Mouse (Mus musculus) hindbrain, embryonic 16.5 days (tissue): Measurements from ENCODE around the gene Itpr2. TPM values are rescaled to one million over a fixed set of nuclear protein-coding genes. Genes with fewer than 3 reads are reported as not detected.

Source experiments
- ATAC-seq: fragments of 200-750 bp; cut with Nextera tagmentation; 2 replicates; pipeline ENCODE4 v1.8.0; 2017; ENCODE audit warnings: moderate TSS enrichment, moderate library complexity
- H3K27ac ChIP-seq: fragments of 300-500 bp; sonication (generic); 2 replicates; pipeline ENCODE4 v1.5.1; 2014; ENCODE audit warnings: low read depth, mild to moderate bottlenecking, control low read depth, low read length, moderate library complexity
- H3K27me3 ChIP-seq: fragments of 300-500 bp; sonication (generic); replicated peaks from 2 replicates; pipeline ENCODE4 v1.6.1; 2014; ENCODE audit warnings: low read length; ENCODE audit not compliant: control insufficient read depth, insufficient read depth
- H3K36me3 ChIP-seq: fragments of 300-500 bp; sonication (generic); 2 replicates; pipeline ENCODE4 v1.6.1; 2014; ENCODE audit warnings: mild to moderate bottlenecking, low read length, moderate library complexity, mixed read lengths; ENCODE audit not compliant: control insufficient read depth, insufficient read depth
- H3K4me1 ChIP-seq: fragments of 300-500 bp; sonication (generic); 2 replicates; pipeline ENCODE4 v1.6.1; 2014; ENCODE audit warnings: low read depth, low read length; ENCODE audit not compliant: control insufficient read depth, insufficient read depth
- H3K4me2 ChIP-seq: fragments of 300-500 bp; sonication (generic); 2 replicates; pipeline ENCODE4 v1.6.1; 2014; ENCODE audit warnings: mild to moderate bottlenecking, low read length, control low read depth, moderate library complexity
- H3K4me3 ChIP-seq: fragments of 300-500 bp; sonication (generic); 2 replicates; pipeline ENCODE4 v1.5.1; 2014; ENCODE audit warnings: mild to moderate bottlenecking, low read length, control low read depth, moderate library complexity
- H3K9ac ChIP-seq: fragments of 300-500 bp; sonication (generic); 2 replicates; pipeline ENCODE4 v1.6.1; 2014; ENCODE audit warnings: low read depth, mild to moderate bottlenecking, control low read depth, low read length, moderate library complexity
- H3K9me3 ChIP-seq: fragments of 300-500 bp; sonication (generic); 2 replicates; pipeline ENCODE4 v1.6.1; 2014; ENCODE audit warnings: mild to moderate bottlenecking, low read length, moderate library complexity; ENCODE audit not compliant: control insufficient read depth
- WGBS: fragments of 180-500 bp; shearing (Covaris S2); extraction: QIAGEN DNeasy Blood & Tissue Kit; methylation state at CpG from one replicate; pipeline ENCODE4 v1.1.7; 2014; 5-methylcytosine and 5-hydroxymethylcytosine counted together
- polyA plus RNA-seq: library from polyadenylated mRNA; unstranded; fragments of >200 nt; fragmentation: Nextera tagmentation; extraction: Ambion mirVana; gene quantifications from 2 replicates; pipeline ENCODE4 v1.2.1, GENCODE M21; 2015

Gene Itpr2
- polyA plus RNA-seq, 1 experiment from 2014 or later, result 9.1 TPM

- 81% methylated on average over 8 of the region's 8 CpGs for WGBS
- Histone ChIP-seq H3K4me3 (no peak overlapping the region), H3K27ac (no peak overlapping the region), H3K4me1 (no peaks in the 10 kb centered on the region), H3K36me3 (no peaks in the 10 kb centered on the region), H3K4me2 (no peak overlapping the region), H3K27me3 (no peaks in the 10 kb centered on the region), H3K9ac (no peak overlapping the region), H3K9me3 (no peaks in the 10 kb centered on the region)
- ATAC-seq, result no peak
Observed at GRCm38 (mm10) chr6:146379263-146379662, 122.8 kb downstream of the Itpr2 start.

DNA sequence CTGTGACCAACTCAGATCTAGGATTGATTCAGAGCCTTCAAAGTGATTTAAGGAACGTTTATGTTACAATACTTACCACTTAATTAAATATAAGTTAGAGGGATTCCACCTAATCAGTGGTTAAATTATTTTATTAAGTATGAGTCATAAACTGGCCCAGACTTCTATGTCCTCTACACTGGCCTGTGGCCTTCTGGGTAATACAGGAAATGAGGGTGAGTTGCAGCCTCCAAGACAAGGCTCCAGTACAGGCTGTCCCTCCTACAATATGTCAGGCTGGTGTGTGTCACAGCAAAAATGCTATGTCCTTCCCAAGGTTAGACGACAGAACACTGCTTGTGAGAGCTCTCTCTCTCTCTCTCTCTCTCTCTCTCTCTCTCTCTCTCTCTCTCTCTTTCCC lies 130.5 kb downstream of the Itpr2 start:
- 66% methylated on average over 2 of the region's 2 CpGs for WGBS
- no peak for ATAC-seq
- Histone ChIP-seq H3K4me2 (no peak overlapping the region), H3K4me3 (no peak overlapping the region), H3K36me3 (no peaks in the 10 kb centered on the region), H3K27me3 (no peaks in the 10 kb centered on the region), H3K9me3 (no peaks in the 10 kb centered on the region), H3K27ac (no peak overlapping the region), H3K9ac (no peak overlapping the region), H3K4me1 (no peaks in the 10 kb centered on the region)

DNA sequence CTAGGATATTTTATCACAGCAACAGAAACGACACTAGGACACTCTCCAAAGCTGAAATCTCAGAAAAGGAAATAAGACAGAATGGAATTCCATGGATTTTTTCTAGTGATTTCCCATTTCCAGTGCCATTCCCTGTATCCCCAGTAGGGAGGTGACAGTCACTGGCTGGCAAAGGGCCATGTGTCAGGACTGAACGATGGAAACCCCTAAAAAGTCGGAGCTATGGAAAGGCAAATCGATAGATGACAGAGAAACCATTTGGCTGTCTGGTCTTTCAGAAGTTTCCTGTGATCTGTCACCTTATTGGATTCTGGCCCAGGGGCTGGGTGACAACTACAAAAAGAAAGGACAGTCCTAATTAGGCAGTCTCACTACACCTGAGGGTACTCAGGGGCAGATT lies 135.8 kb downstream of the Itpr2 start:
- Histone ChIP-seq H3K4me1 (no peaks in the 10 kb centered on the region), H3K4me2 (no peak overlapping the region), H3K9ac (no peak overlapping the region), H3K27ac (no peak overlapping the region), H3K9me3 (no peaks in the 10 kb centered on the region), H3K27me3 (no peaks in the 10 kb centered on the region), H3K36me3 (no peaks in the 10 kb centered on the region), H3K4me3 (no peak overlapping the region)
- ATAC-seq, result no peak
- 88% methylated on average over 4 of the region's 4 CpGs for WGBS

DNA sequence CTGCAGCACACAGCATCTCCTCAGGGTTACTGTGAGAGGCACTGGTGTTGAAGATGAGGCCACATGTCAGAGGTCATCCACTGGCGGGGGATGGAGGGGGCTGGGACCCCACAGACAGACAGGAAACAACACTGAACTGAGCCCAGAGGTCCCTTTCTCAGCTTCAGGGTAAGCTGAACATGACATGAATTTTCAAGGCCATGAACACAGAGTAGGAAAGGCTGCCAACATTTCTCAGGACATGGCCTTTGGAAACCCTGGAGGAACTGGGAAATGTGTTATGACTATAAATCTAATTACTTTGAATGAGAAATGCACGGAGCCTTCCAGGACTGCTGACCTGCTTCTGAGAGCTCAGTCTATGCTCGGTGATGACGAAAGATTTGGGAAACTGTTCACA lies 144.1 kb downstream of the Itpr2 start:
- H3K9me3 ChIP-seq, result no peaks in the 10 kb centered on the region
- H3K4me1 ChIP-seq, result no peaks in the 10 kb centered on the region
- peak; percentile 80; the same call in 1 of the 2 replicates for ATAC-seq
- no peak overlapping the region for H3K9ac ChIP-seq
- H3K27ac ChIP-seq, result no peak overlapping the region
- no peak overlapping the region for H3K4me2 ChIP-seq
- H3K27me3 ChIP-seq, result no peaks in the 10 kb centered on the region
- WGBS, result 51% methylated on average over 4 of the region's 4 CpGs
- no peak overlapping the region for H3K4me3 ChIP-seq
- H3K36me3 ChIP-seq, result no peaks in the 10 kb centered on the region

DNA sequence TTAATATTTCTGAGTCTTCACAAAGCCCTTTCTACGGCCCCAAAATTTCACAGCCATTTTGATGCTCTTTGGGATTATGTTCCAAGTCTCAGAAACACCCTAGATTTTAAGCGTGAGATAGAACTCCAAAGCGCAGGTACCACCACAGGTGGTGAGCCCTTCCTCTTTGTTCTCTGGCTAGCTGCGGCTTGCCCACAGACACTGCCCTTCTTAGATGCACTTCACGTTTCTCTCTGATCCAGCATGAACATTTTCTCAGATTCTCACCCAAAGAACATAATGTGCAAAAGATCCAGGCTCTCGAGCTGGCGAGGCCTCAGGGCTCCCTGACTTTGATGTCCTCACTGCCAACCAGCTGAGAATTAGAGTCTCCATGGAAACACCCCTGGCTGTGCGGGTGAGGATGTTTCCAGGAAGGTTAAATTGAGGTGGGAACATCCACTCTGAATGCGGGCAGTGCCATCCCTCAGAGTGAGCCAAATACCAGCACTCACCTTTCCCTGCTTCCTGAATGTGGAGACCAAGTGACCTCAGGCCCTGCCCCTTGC lies 149.7 kb downstream of the Itpr2 start:
- no peak for ATAC-seq
- H3K4me1 ChIP-seq, result no peaks in the 10 kb centered on the region; the same call in 1 of the 2 replicates
- no peak overlapping the region for H3K9ac ChIP-seq
- H3K27me3 ChIP-seq, result no peaks in the 10 kb centered on the region
- H3K4me3 ChIP-seq, result no peak overlapping the region
- WGBS, result 58% methylated on average over 9 of the region's 9 CpGs
- no peaks in the 10 kb centered on the region for H3K36me3 ChIP-seq
- H3K4me2 ChIP-seq, result no peak overlapping the region
- no peak overlapping the region for H3K27ac ChIP-seq
- H3K9me3 ChIP-seq, result no peaks in the 10 kb centered on the region

GRCm38 (mm10) chr6:146351816-146352215 lies 150.2 kb downstream of the Itpr2 start:
- 0 out of 2 replicates have a peak, but pooled peaks have one; percentile 27 for ATAC-seq
- Histone ChIP-seq H3K4me2 (no peak overlapping the region), H3K36me3 (no peaks in the 10 kb centered on the region), H3K4me1 (no peaks in the 10 kb centered on the region; the same call in 1 of the 2 replicates), H3K4me3 (no peak overlapping the region), H3K27ac (no peak overlapping the region), H3K27me3 (no peaks in the 10 kb centered on the region), H3K9me3 (no peaks in the 10 kb centered on the region), H3K9ac (no peak overlapping the region)
- 67% methylated on average over 7 of the region's 7 CpGs for WGBS

- Histone ChIP-seq H3K9ac (no peak overlapping the region), H3K4me1 (peaks cover 15% of the 10 kb centered on the region), H3K4me2 (no peak overlapping the region), H3K36me3 (no peaks in the 10 kb centered on the region), H3K4me3 (no peak overlapping the region), H3K27ac (no peak overlapping the region), H3K27me3 (no peaks in the 10 kb centered on the region), H3K9me3 (no peaks in the 10 kb centered on the region)
- no peak for ATAC-seq
- 47% methylated on average over 4 of the region's 4 CpGs for WGBS
Observed at GRCm38 (mm10) chr6:146347568-146347967, 154.5 kb downstream of the Itpr2 start.

GRCm38 (mm10) chr6:146346545-146347195 lies 155.4 kb downstream of the Itpr2 start:
- Histone ChIP-seq H3K36me3 (no peaks in the 10 kb centered on the region), H3K27me3 (no peaks in the 10 kb centered on the region), H3K9ac (no peak overlapping the region), H3K4me2 (no peak overlapping the region), H3K27ac (no peak overlapping the region), H3K4me3 (no peak overlapping the region), H3K9me3 (no peaks in the 10 kb centered on the region), H3K4me1 (peaks cover 16% of the 10 kb centered on the region)
- no peak for ATAC-seq
- WGBS, result 93% methylated on average over 8 of the region's 8 CpGs

DNA sequence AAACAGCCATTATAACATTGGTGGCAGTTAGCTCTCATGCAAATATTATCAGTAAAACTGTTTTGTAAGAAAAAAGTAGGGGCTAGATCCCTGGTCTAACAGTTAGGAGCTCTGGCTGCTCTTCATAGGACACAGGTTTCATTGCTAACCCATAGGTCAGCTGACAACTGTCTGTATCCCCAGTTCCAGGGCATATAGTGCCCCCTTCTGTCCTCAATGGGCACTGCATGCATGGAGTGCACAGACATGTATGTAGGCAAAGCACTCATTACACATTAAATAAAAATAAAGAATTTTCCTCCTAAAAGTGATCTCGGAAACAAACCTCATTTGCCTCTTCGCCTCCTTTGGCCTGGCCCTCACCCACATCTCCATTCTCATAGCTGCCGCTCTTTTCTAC lies 157.3 kb downstream of the Itpr2 start:
- Histone ChIP-seq H3K27ac (no peak overlapping the region), H3K4me1 (peaks cover 16% of the 10 kb centered on the region), H3K9me3 (no peaks in the 10 kb centered on the region), H3K4me3 (no peak overlapping the region), H3K36me3 (no peaks in the 10 kb centered on the region), H3K9ac (no peak overlapping the region), H3K27me3 (no peaks in the 10 kb centered on the region), H3K4me2 (no peak overlapping the region)
- WGBS, result 99% methylated on average over 3 of the region's 3 CpGs
- no peak for ATAC-seq
